Mouse (Mus musculus) limb, embryonic 15.5 days (tissue): ENCODE measurements around the gene Uaca. TPM values are rescaled to one million over a fixed set of nuclear protein-coding genes. Genes with fewer than 3 reads are reported as not detected.

Source experiments
- ATAC-seq: fragments of 200-750 bp; cut with Nextera tagmentation; 2 replicates; pipeline ENCODE4 v1.8.0; 2017; ENCODE audit warnings: low read depth, moderate TSS enrichment; ENCODE audit not compliant: insufficient number of reproducible peaks, low FRiP score, low TSS enrichment
- H3K27ac ChIP-seq: fragments of 300-500 bp; sonication (generic); 2 replicates; pipeline ENCODE4 v1.5.1; 2015; ENCODE audit warnings: moderate library complexity, mild to moderate bottlenecking, inconsistent platforms
- H3K27me3 ChIP-seq: fragments of 300-500 bp; sonication (generic); 2 replicates; pipeline ENCODE4 v1.6.1; 2015; ENCODE audit warnings: inconsistent platforms
- H3K36me3 ChIP-seq: fragments of 300-500 bp; sonication (generic); 2 replicates; pipeline ENCODE4 v1.6.1; 2015; ENCODE audit warnings: inconsistent platforms
- H3K4me1 ChIP-seq: fragments of 300-500 bp; sonication (generic); 2 replicates; pipeline ENCODE4 v1.6.1; 2015; ENCODE audit warnings: inconsistent platforms
- H3K4me2 ChIP-seq: fragments of 300-500 bp; sonication (generic); 2 replicates; pipeline ENCODE4 v1.6.1; 2015; ENCODE audit warnings: mild to moderate bottlenecking, inconsistent platforms
- H3K4me3 ChIP-seq: fragments of 300-500 bp; sonication (generic); 2 replicates; pipeline ENCODE4 v1.5.1; 2015; ENCODE audit warnings: mild to moderate bottlenecking, inconsistent platforms
- H3K9ac ChIP-seq: fragments of 300-500 bp; sonication (generic); 2 replicates; pipeline ENCODE4 v1.6.1; 2015; ENCODE audit warnings: inconsistent platforms
- H3K9me3 ChIP-seq: fragments of 300-500 bp; sonication (generic); 2 replicates; pipeline ENCODE4 v1.6.1; 2016; ENCODE audit warnings: inconsistent platforms
- WGBS: fragments of 180-500 bp; shearing (Covaris S2); methylation state at CpG from one replicate; pipeline ENCODE4 v1.1.7; 2015; 5-methylcytosine and 5-hydroxymethylcytosine counted together
- polyA plus RNA-seq: library from polyadenylated mRNA; unstranded; fragments of >200 nt; fragmentation: Nextera tagmentation; extraction: Ambion mirVana; gene quantifications from 2 replicates; pipeline ENCODE4 v1.2.1, GENCODE M21; 2015

Gene Uaca
- polyA plus RNA-seq, 1 experiment from 2014 or later, result 33.8 TPM

GRCm38 (mm10) chr9:60870919-60871503 lies 76.7 kb downstream of the Uaca start:
- WGBS, result 91% methylated on average over 28 of the region's 28 CpGs
- Histone ChIP-seq H3K4me1 (no peaks in the 10 kb centered on the region), H3K27me3 (no peaks in the 10 kb centered on the region), H3K27ac (no peak overlapping the region), H3K4me3 (no peak overlapping the region), H3K9ac (no peak overlapping the region), H3K36me3 (peaks cover 52% of the 10 kb centered on the region), H3K4me2 (no peak overlapping the region), H3K9me3 (no peaks in the 10 kb centered on the region)
- ATAC-seq, result no peak

- no peaks in the 10 kb centered on the region for H3K4me1 ChIP-seq
- no peak overlapping the region for H3K4me2 ChIP-seq
- no peak overlapping the region for H3K9ac ChIP-seq
- H3K36me3 ChIP-seq, result peaks cover 45% of the 10 kb centered on the region
- no peaks in the 10 kb centered on the region for H3K27me3 ChIP-seq
- ATAC-seq, result no peak
- no peak overlapping the region for H3K4me3 ChIP-seq
- peak overlapping the region; percentile 5; the same call in 1 of the 2 replicates for H3K27ac ChIP-seq
- WGBS, result 73% methylated on average over 13 of the region's 13 CpGs
- H3K9me3 ChIP-seq, result no peaks in the 10 kb centered on the region
Measured at GRCm38 (mm10) chr9:60873257-60874054, 79.1 kb downstream of the Uaca start.

- no peak overlapping the region for H3K27ac ChIP-seq
- WGBS, result 87% methylated on average over 8 of the region's 8 CpGs
- H3K36me3 ChIP-seq, result peaks cover 49% of the 10 kb centered on the region
- ATAC-seq, result no peak
- no peaks in the 10 kb centered on the region for H3K4me1 ChIP-seq
- no peak overlapping the region for H3K9ac ChIP-seq
- H3K4me3 ChIP-seq, result no peak overlapping the region
- H3K9me3 ChIP-seq, result no peaks in the 10 kb centered on the region
- H3K4me2 ChIP-seq, result no peak overlapping the region
- no peaks in the 10 kb centered on the region for H3K27me3 ChIP-seq
Measured at GRCm38 (mm10) chr9:60874055-60874392, 79.7 kb downstream of the Uaca start.

GRCm38 (mm10) chr9:60876085-60876484 lies 81.7 kb downstream of the Uaca start:
- Histone ChIP-seq H3K4me1 (no peaks in the 10 kb centered on the region), H3K27me3 (no peaks in the 10 kb centered on the region), H3K36me3 (peaks cover 35% of the 10 kb centered on the region), H3K27ac (no peak overlapping the region), H3K4me2 (no peak overlapping the region), H3K9me3 (no peaks in the 10 kb centered on the region), H3K4me3 (no peak overlapping the region), H3K9ac (no peak overlapping the region)
- no peak for ATAC-seq
- 88% methylated on average over 9 of the region's 9 CpGs for WGBS

GRCm38 (mm10) chr9:60876531-60876930 lies 82.2 kb downstream of the Uaca start:
- ATAC-seq, result no peak
- Histone ChIP-seq H3K9ac (no peak overlapping the region), H3K4me1 (no peaks in the 10 kb centered on the region), H3K9me3 (no peaks in the 10 kb centered on the region), H3K27me3 (no peaks in the 10 kb centered on the region), H3K4me2 (no peak overlapping the region), H3K36me3 (peaks cover 33% of the 10 kb centered on the region), H3K4me3 (no peak overlapping the region), H3K27ac (no peak overlapping the region)
- WGBS, result 70% methylated on average over 8 of the region's 8 CpGs

GRCm38 (mm10) chr9:60878051-60878557 lies 83.8 kb downstream of the Uaca start:
- H3K36me3 ChIP-seq, result peaks cover 33% of the 10 kb centered on the region
- H3K27ac ChIP-seq, result no peak overlapping the region
- no peaks in the 10 kb centered on the region for H3K9me3 ChIP-seq
- no peaks in the 10 kb centered on the region for H3K4me1 ChIP-seq
- H3K9ac ChIP-seq, result no peak overlapping the region
- no peaks in the 10 kb centered on the region for H3K27me3 ChIP-seq
- 80% methylated on average over 8 of the region's 8 CpGs for WGBS
- no peak overlapping the region for H3K4me3 ChIP-seq
- H3K4me2 ChIP-seq, result no peak overlapping the region
- ATAC-seq, result no peak

- no peaks in the 10 kb centered on the region for H3K4me1 ChIP-seq
- 67% methylated on average over 3 of the region's 3 CpGs for WGBS
- no peak for ATAC-seq
- no peak overlapping the region for H3K4me3 ChIP-seq
- no peak overlapping the region for H3K4me2 ChIP-seq
- peaks cover 32% of the 10 kb centered on the region for H3K36me3 ChIP-seq
- H3K9me3 ChIP-seq, result no peaks in the 10 kb centered on the region
- no peaks in the 10 kb centered on the region for H3K27me3 ChIP-seq
- no peak overlapping the region for H3K9ac ChIP-seq
- H3K27ac ChIP-seq, result no peak overlapping the region
Measured at GRCm38 (mm10) chr9:60878630-60879029, 84.3 kb downstream of the Uaca start.

- Histone ChIP-seq H3K27me3 (no peaks in the 10 kb centered on the region), H3K9me3 (no peaks in the 10 kb centered on the region), H3K4me1 (peaks cover 14% of the 10 kb centered on the region; the same call in 1 of the 2 replicates), H3K27ac (no peak overlapping the region), H3K4me3 (no peak overlapping the region), H3K36me3 (peaks cover 15% of the 10 kb centered on the region; the same call in 1 of the 2 replicates), H3K9ac (no peak overlapping the region), H3K4me2 (no peak overlapping the region)
- no peak for ATAC-seq
- 36% methylated on average over 6 of the region's 6 CpGs for WGBS
Measured at GRCm38 (mm10) chr9:60885148-60885547, 90.8 kb downstream of the Uaca start.

- Histone ChIP-seq H3K27me3 (no peaks in the 10 kb centered on the region), H3K9me3 (no peaks in the 10 kb centered on the region), H3K9ac (no peak overlapping the region), H3K36me3 (peaks cover 8% of the 10 kb centered on the region; the same call in 1 of the 2 replicates), H3K27ac (no peak overlapping the region), H3K4me3 (no peak overlapping the region), H3K4me1 (peaks cover 14% of the 10 kb centered on the region; the same call in 1 of the 2 replicates), H3K4me2 (no peak overlapping the region)
- ATAC-seq, result no peak
- 44% methylated on average over 18 of the region's 18 CpGs for WGBS
Measured at GRCm38 (mm10) chr9:60886431-60887371, 92.4 kb downstream of the Uaca start.

GRCm38 (mm10) chr9:60887389-60887811 lies 93.1 kb downstream of the Uaca start:
- no peak overlapping the region for H3K27ac ChIP-seq
- H3K9ac ChIP-seq, result no peak overlapping the region
- H3K4me1 ChIP-seq, result peaks cover 14% of the 10 kb centered on the region; the same call in 1 of the 2 replicates
- 46% methylated on average over 9 of the region's 9 CpGs for WGBS
- H3K36me3 ChIP-seq, result peaks cover 7% of the 10 kb centered on the region; the same call in 1 of the 2 replicates
- H3K9me3 ChIP-seq, result no peaks in the 10 kb centered on the region
- H3K27me3 ChIP-seq, result no peaks in the 10 kb centered on the region
- ATAC-seq, result no peak
- H3K4me2 ChIP-seq, result no peak overlapping the region
- no peak overlapping the region for H3K4me3 ChIP-seq

- H3K4me3 ChIP-seq, result no peak overlapping the region
- no peak overlapping the region for H3K4me2 ChIP-seq
- no peaks in the 10 kb centered on the region for H3K9me3 ChIP-seq
- H3K9ac ChIP-seq, result no peak overlapping the region
- H3K4me1 ChIP-seq, result peaks cover 5% of the 10 kb centered on the region
- H3K27ac ChIP-seq, result no peak overlapping the region
- ATAC-seq, result no peak
- H3K27me3 ChIP-seq, result peaks cover 13% of the 10 kb centered on the region
- H3K36me3 ChIP-seq, result no peaks in the 10 kb centered on the region
- 76% methylated on average over 6 of the region's 6 CpGs for WGBS
Measured at GRCm38 (mm10) chr9:60893511-60893910, 99.2 kb downstream of the Uaca start.
